Mouse (Mus musculus): ENCODE data around the gene Tcn2. TPM values are rescaled to one million over a fixed set of nuclear protein-coding genes. Genes with fewer than 3 reads are reported as not detected.

Tcn2 gene
- polyA plus RNA-seq, 1 experiment: 117 TPM

GRCm38 (mm10) chr11:3903046-3903445 lies 28.9 kb downstream of the Tcn2 start:
- no peak for TF ChIP-seq POLR2A (IDR thresholded peaks at IDR 0.05; ENCODE audit: borderline replicate concordance, low read depth, low read length)
- no peak for TF ChIP-seq CTCF (IDR thresholded peaks at IDR 0.05; ENCODE audit: low read depth, low read length)
- H3K4me1 ChIP-seq (ENCODE audit: control insufficient read depth, insufficient read depth, low read length): peaks cover 33% of the 10 kb centered on the region

GRCm38 (mm10) chr11:3902516-3902915 lies 29.4 kb downstream of the Tcn2 start:
- Histone ChIP-seq H3K4me1 (ENCODE audit: control insufficient read depth, insufficient read depth, low read length) (peaks cover 33% of the 10 kb centered on the region), H3K27ac (ENCODE audit: insufficient read depth, low read depth, low read length) (no peak overlapping the region), H3K4me3 (ENCODE audit: insufficient read depth, low read length) (no peak overlapping the region)
- no peak for TF ChIP-seq POLR2A (IDR thresholded peaks at IDR 0.05; ENCODE audit: borderline replicate concordance, low read depth, low read length)
- no peak for TF ChIP-seq CTCF (IDR thresholded peaks at IDR 0.05; ENCODE audit: low read depth, low read length)

More at GRCm38 (mm10) chr11:3903046-3903445, 28.9 kb downstream of the Tcn2 start:
- no peak overlapping the region for H3K4me3 ChIP-seq (ENCODE audit: insufficient read depth, low read length)
- no peak overlapping the region for H3K27ac ChIP-seq (ENCODE audit: insufficient read depth, low read depth, low read length)

GRCm38 (mm10) chr11:3900296-3900695 lies 31.7 kb downstream of the Tcn2 start:
- H3K4me3 ChIP-seq (ENCODE audit: insufficient read depth, low read length): no peak overlapping the region
- no peak overlapping the region for H3K27ac ChIP-seq (ENCODE audit: insufficient read depth, low read depth, low read length)
- TF ChIP-seq POLR2A (IDR thresholded peaks at IDR 0.05; ENCODE audit: borderline replicate concordance, low read depth, low read length) (no peak), CTCF (IDR thresholded peaks at IDR 0.05; ENCODE audit: low read depth, low read length) (no peak)
- peaks cover 32% of the 10 kb centered on the region for H3K4me1 ChIP-seq (ENCODE audit: control insufficient read depth, insufficient read depth, low read length)

GRCm38 (mm10) chr11:3895933-3896332 lies 36.0 kb downstream of the Tcn2 start:
- Histone ChIP-seq H3K4me3 (ENCODE audit: insufficient read depth, low read length) (no peak overlapping the region), H3K4me1 (ENCODE audit: control insufficient read depth, insufficient read depth, low read length) (peaks cover 23% of the 10 kb centered on the region), H3K27ac (ENCODE audit: insufficient read depth, low read depth, low read length) (no peak overlapping the region)
- no peak for TF ChIP-seq POLR2A (IDR thresholded peaks at IDR 0.05; ENCODE audit: borderline replicate concordance, low read depth, low read length)
- TF ChIP-seq CTCF (IDR thresholded peaks at IDR 0.05; ENCODE audit: low read depth, low read length): no peak

- peak overlapping the region; percentile 61 for H3K4me3 ChIP-seq (ENCODE audit: insufficient read depth, low read length)
- no peak overlapping the region for H3K27ac ChIP-seq (ENCODE audit: insufficient read depth, low read depth, low read length)
- H3K4me1 ChIP-seq (ENCODE audit: control insufficient read depth, insufficient read depth, low read length): peaks cover 27% of the 10 kb centered on the region
- TF ChIP-seq CTCF (IDR thresholded peaks at IDR 0.05; ENCODE audit: low read depth, low read length): no peak
- TF ChIP-seq POLR2A (IDR thresholded peaks at IDR 0.05; ENCODE audit: borderline replicate concordance, low read depth, low read length): no peak
Observed at GRCm38 (mm10) chr11:3895458-3895857, 36.5 kb downstream of the Tcn2 start.

GRCm38 (mm10) chr11:3894406-3895281 lies 37.3 kb downstream of the Tcn2 start, which contains the start of the genes 4921536K21Rik and Dusp18:
Gene 4921536K21Rik, minus strand, starts transcription at chr11:3895098.
Gene Dusp18, plus strand, starts transcription at chr11:3895240.
- H3K27ac ChIP-seq (ENCODE audit: insufficient read depth, low read depth, low read length): peak within 1 kb of the TSS; percentile 5; the same call in 1 of the 2 replicates
- no peak for TF ChIP-seq CTCF (IDR thresholded peaks at IDR 0.05; ENCODE audit: low read depth, low read length)

GRCm38 (mm10) chr11:3893970-3894369 lies 38.0 kb downstream of the Tcn2 start:
- Histone ChIP-seq H3K4me3 (ENCODE audit: insufficient read depth, low read length) (no peak overlapping the region), H3K4me1 (ENCODE audit: control insufficient read depth, insufficient read depth, low read length) (peaks cover 34% of the 10 kb centered on the region), H3K27ac (ENCODE audit: insufficient read depth, low read depth, low read length) (no peak overlapping the region)
- no peak for TF ChIP-seq CTCF (IDR thresholded peaks at IDR 0.05; ENCODE audit: low read depth, low read length)
- TF ChIP-seq POLR2A (IDR thresholded peaks at IDR 0.05; ENCODE audit: borderline replicate concordance, low read depth, low read length): no peak

More at GRCm38 (mm10) chr11:3894406-3895281, 37.3 kb downstream of the Tcn2 start, which contains the start of the genes 4921536K21Rik and Dusp18:
- Histone ChIP-seq H3K4me3 (ENCODE audit: insufficient read depth, low read length) (peak within 1 kb of the TSS; percentile 61), H3K4me1 (ENCODE audit: control insufficient read depth, insufficient read depth, low read length) (peaks cover 31% of the 10 kb centered on the region)

GRCm38 (mm10) chr11:3887331-3887730 lies 44.6 kb downstream of the Tcn2 start:
- Histone ChIP-seq H3K4me3 (ENCODE audit: insufficient read depth, low read length) (no peak overlapping the region), H3K27ac (ENCODE audit: insufficient read depth, low read depth, low read length) (no peak overlapping the region), H3K4me1 (ENCODE audit: control insufficient read depth, insufficient read depth, low read length) (peaks cover 33% of the 10 kb centered on the region)
- TF ChIP-seq CTCF (IDR thresholded peaks at IDR 0.05; ENCODE audit: low read depth, low read length) (no peak), POLR2A (IDR thresholded peaks at IDR 0.05; ENCODE audit: borderline replicate concordance, low read depth, low read length) (no peak)

- Histone ChIP-seq H3K27ac (ENCODE audit: insufficient read depth, low read depth, low read length) (no peak overlapping the region), H3K4me3 (ENCODE audit: insufficient read depth, low read length) (no peak overlapping the region), H3K4me1 (ENCODE audit: control insufficient read depth, insufficient read depth, low read length) (peaks cover 19% of the 10 kb centered on the region)
- TF ChIP-seq CTCF (IDR thresholded peaks at IDR 0.05; ENCODE audit: low read depth, low read length): no peak
- no peak for TF ChIP-seq POLR2A (IDR thresholded peaks at IDR 0.05; ENCODE audit: borderline replicate concordance, low read depth, low read length)
Observed at GRCm38 (mm10) chr11:3883711-3884110, 48.2 kb downstream of the Tcn2 start.

GRCm38 (mm10) chr11:3879836-3880235 lies 52.1 kb downstream of the Tcn2 start:
- H3K4me3 ChIP-seq (ENCODE audit: insufficient read depth, low read length): no peak overlapping the region
- no peak overlapping the region for H3K27ac ChIP-seq (ENCODE audit: insufficient read depth, low read depth, low read length)
- H3K4me1 ChIP-seq (ENCODE audit: control insufficient read depth, insufficient read depth, low read length): peaks cover 19% of the 10 kb centered on the region
- TF ChIP-seq POLR2A (IDR thresholded peaks at IDR 0.05; ENCODE audit: borderline replicate concordance, low read depth, low read length) (no peak), CTCF (IDR thresholded peaks at IDR 0.05; ENCODE audit: low read depth, low read length) (peak; percentile 50; the same call in 1 of the 2 replicates)

All from bone marrow macrophage, adult 2 months (primary cell).